Mouse (Mus musculus) lung, postnatal 0 days (tissue): ENCODE results near the gene Lingo4. TPM values are rescaled to one million over a fixed set of nuclear protein-coding genes. Genes with fewer than 3 reads are reported as not detected.
A peak's percentile ranks its signal among the peaks of the same experiment; 100 is the strongest.

Experiments used
- ATAC-seq: fragments of 200-750 bp; cut with Nextera tagmentation; 2 replicates; pipeline ENCODE4 v1.8.0; 2017; ENCODE audit warnings: moderate library complexity
- DNase-seq: peaks from one replicate; pipeline ENCODE4 v3.0.0-alpha.2; 2016; ENCODE audit warnings: low spot score
- H3K27ac ChIP-seq: fragments of 300-500 bp; sonication (generic); 2 replicates; pipeline ENCODE4 v1.5.1; 2014; ENCODE audit warnings: antibody characterized with exemption, mild to moderate bottlenecking, low read length, mixed read lengths
- H3K27me3 ChIP-seq: fragments of 300-500 bp; sonication (generic); replicated peaks from 2 replicates; pipeline ENCODE4 v1.6.1; 2014; ENCODE audit warnings: low read length, mixed read lengths; ENCODE audit not compliant: insufficient read depth
- H3K36me3 ChIP-seq: fragments of 300-500 bp; sonication (generic); 2 replicates; pipeline ENCODE4 v1.6.1; 2014; ENCODE audit warnings: low read length, mixed read lengths; ENCODE audit not compliant: insufficient read depth
- H3K4me1 ChIP-seq: fragments of 300-500 bp; sonication (generic); 2 replicates; pipeline ENCODE4 v1.6.1; 2014; ENCODE audit warnings: antibody characterized with exemption, low read depth, low read length, mixed read lengths; ENCODE audit not compliant: insufficient read depth
- H3K4me2 ChIP-seq: fragments of 300-500 bp; sonication (generic); replicated peaks from 2 replicates; pipeline ENCODE4 v1.6.1; 2014; ENCODE audit warnings: low read depth, mild to moderate bottlenecking, low read length, moderate library complexity, mixed read lengths
- H3K4me3 ChIP-seq: fragments of 300-500 bp; sonication (generic); 2 replicates; pipeline ENCODE4 v1.5.1; 2014; ENCODE audit warnings: low read depth, low read length
- H3K9ac ChIP-seq: fragments of 300-500 bp; sonication (generic); replicated peaks from 2 replicates; pipeline ENCODE4 v1.6.1; 2014; ENCODE audit warnings: low read depth, mild to moderate bottlenecking
- H3K9me3 ChIP-seq: fragments of 300-500 bp; sonication (generic); 2 replicates; pipeline ENCODE4 v1.6.1; 2016; ENCODE audit warnings: low read length, mixed read lengths
- CTCF ChIP-seq: IDR thresholded peaks from 2 replicates; pipeline ENCODE4 v1.5.1; 2016; ENCODE audit warnings: antibody characterized with exemption, mild to moderate bottlenecking
- EP300 ChIP-seq: IDR thresholded peaks from 2 replicates; pipeline ENCODE4 v1.6.1; 2016; ENCODE audit warnings: antibody characterized with exemption, mild to moderate bottlenecking, control low read depth
- WGBS: fragments of 180-500 bp; shearing (Covaris S2); extraction: QIAGEN DNeasy Blood & Tissue Kit; methylation state at CpG from one replicate; pipeline ENCODE4 v1.1.7; 2014; 5-methylcytosine and 5-hydroxymethylcytosine counted together
- polyA plus RNA-seq: library from polyadenylated mRNA; unstranded; fragments of >200 nt; fragmentation: Nextera tagmentation; extraction: Ambion mirVana; gene quantifications from 2 replicates; pipeline ENCODE4 v1.2.1, GENCODE M21; 2015

Lingo4 gene
- polyA plus RNA-seq, 1 experiment from 2014 or later, result 0.26 TPM

DNA sequence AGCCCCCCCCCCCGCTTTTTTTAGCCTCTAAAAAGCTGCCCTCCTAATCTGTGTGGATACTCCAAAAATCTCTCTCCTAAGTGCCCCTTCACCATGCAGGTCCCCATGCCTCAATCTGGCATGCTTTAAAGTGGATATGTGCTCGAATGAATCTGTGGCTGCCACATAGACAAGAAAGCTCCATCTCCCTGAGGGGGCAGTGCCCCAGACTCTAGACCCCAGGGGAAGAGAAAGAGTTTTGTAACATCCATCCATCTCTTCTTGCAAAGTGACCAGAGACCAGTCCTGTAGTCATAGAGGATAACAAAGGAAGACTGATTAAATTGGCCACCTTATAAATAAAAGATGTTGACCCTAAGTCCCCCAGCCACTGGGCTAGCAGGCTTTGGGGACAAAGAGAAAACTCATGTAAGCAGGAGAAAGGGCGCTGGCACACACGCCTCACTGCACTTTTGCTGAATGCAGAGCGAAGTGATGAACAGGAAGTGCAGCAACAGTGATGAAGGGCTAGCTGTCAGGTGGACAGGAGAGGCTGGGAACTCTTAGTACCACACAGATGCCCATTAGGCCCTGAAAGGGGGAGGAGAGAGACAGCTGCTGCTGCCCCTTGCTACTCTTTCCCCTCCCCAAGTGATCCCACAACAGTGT, 1.5 kb downstream of the Lingo4 start:
- H3K4me1 ChIP-seq, result no peaks in the 10 kb centered on the region
- H3K4me2 ChIP-seq, result no peak overlapping the region
- H3K4me3 ChIP-seq, result no peak overlapping the region
- DNase-seq, result no peak
- H3K36me3 ChIP-seq, result no peaks in the 10 kb centered on the region
- TF ChIP-seq EP300 (no peak), CTCF (no peak)
- no peak overlapping the region for H3K27ac ChIP-seq
- H3K9ac ChIP-seq, result no peak overlapping the region
- 50% methylated on average over 5 of the region's 5 CpGs for WGBS
- H3K27me3 ChIP-seq, result no peaks in the 10 kb centered on the region
- no peak for ATAC-seq
- no peaks in the 10 kb centered on the region for H3K9me3 ChIP-seq

GRCm38 (mm10) chr3:94402451-94402850, 4.1 kb downstream of the Lingo4 start:
- H3K4me1 ChIP-seq, result no peaks in the 10 kb centered on the region
- H3K4me3 ChIP-seq, result no peak overlapping the region
- WGBS, result 55% methylated on average over 8 of the region's 8 CpGs
- DNase-seq, result no peak
- no peaks in the 10 kb centered on the region for H3K27me3 ChIP-seq
- no peaks in the 10 kb centered on the region for H3K9me3 ChIP-seq
- ATAC-seq, result no peak
- no peak overlapping the region for H3K9ac ChIP-seq
- no peak overlapping the region for H3K4me2 ChIP-seq
- no peaks in the 10 kb centered on the region for H3K36me3 ChIP-seq
- no peak for TF ChIP-seq CTCF
- no peak for TF ChIP-seq EP300
- no peak overlapping the region for H3K27ac ChIP-seq

GRCm38 (mm10) chr3:94404366-94405054, 6.2 kb downstream of the Lingo4 start:
- no peak overlapping the region for H3K4me3 ChIP-seq
- TF ChIP-seq EP300 (no peak), CTCF (no peak)
- H3K36me3 ChIP-seq, result no peaks in the 10 kb centered on the region
- H3K27me3 ChIP-seq, result no peaks in the 10 kb centered on the region
- H3K4me2 ChIP-seq, result no peak overlapping the region
- no peak overlapping the region for H3K27ac ChIP-seq
- ATAC-seq, result no peak
- H3K9ac ChIP-seq, result no peak overlapping the region
- H3K9me3 ChIP-seq, result no peaks in the 10 kb centered on the region
- DNase-seq, result no peak
- H3K4me1 ChIP-seq, result no peaks in the 10 kb centered on the region
- WGBS, result 17% methylated on average over 7 of the region's 7 CpGs

- DNase-seq (peak; percentile 89), ATAC-seq (peak; percentile 94)
- no peaks in the 10 kb centered on the region for H3K4me1 ChIP-seq
- H3K4me3 ChIP-seq, result no peak overlapping the region
- H3K9me3 ChIP-seq, result no peaks in the 10 kb centered on the region
- H3K4me2 ChIP-seq, result no peak overlapping the region
- H3K9ac ChIP-seq, result no peak overlapping the region
- H3K27ac ChIP-seq, result no peak overlapping the region; the same call in 1 of the 2 replicates
- TF ChIP-seq CTCF, result no peak
- peak; percentile 73 for TF ChIP-seq EP300
- no peaks in the 10 kb centered on the region for H3K36me3 ChIP-seq
- WGBS, result 40% methylated on average over 4 of the region's 4 CpGs
- H3K27me3 ChIP-seq, result no peaks in the 10 kb centered on the region
Measured at GRCm38 (mm10) chr3:94405561-94405960, 7.2 kb downstream of the Lingo4 start.

DNA sequence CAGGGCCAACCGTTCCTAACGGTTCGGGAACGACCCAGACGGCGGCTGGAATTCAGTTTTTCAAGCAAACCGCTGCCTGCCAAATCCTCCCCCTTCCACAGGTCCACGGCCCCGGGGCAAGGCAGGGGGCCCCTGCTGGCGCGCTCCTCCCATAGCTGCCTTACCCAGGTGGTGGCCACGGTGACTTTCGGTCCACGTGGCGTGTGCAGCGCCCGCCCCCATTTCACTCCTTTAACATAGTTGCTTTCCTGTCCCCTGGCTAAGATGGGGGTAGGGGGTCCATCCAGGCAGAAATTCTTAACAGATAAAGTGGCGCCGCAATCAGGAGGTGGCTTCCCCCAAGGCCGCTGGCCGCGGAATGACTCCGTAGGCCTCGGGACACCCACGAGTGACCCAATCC, 14.2 kb downstream of the Lingo4 start:
- H3K9ac ChIP-seq, result no peak overlapping the region
- ATAC-seq (peak; percentile 10; the same call in 1 of the 2 replicates), DNase-seq (no peak)
- no peak overlapping the region for H3K27ac ChIP-seq
- peak overlapping the region; percentile 33 for H3K4me3 ChIP-seq
- TF ChIP-seq CTCF, result no peak
- TF ChIP-seq EP300, result no peak
- 5% methylated on average over 25 of the region's 25 CpGs for WGBS
- no peaks in the 10 kb centered on the region for H3K27me3 ChIP-seq
- H3K36me3 ChIP-seq, result no peaks in the 10 kb centered on the region
- no peaks in the 10 kb centered on the region for H3K9me3 ChIP-seq
- H3K4me2 ChIP-seq, result peak overlapping the region; percentile 76
- H3K4me1 ChIP-seq, result peaks cover 11% of the 10 kb centered on the region

- peak; percentile 99 for ATAC-seq
- Histone ChIP-seq H3K4me1 (peaks cover 11% of the 10 kb centered on the region), H3K36me3 (no peaks in the 10 kb centered on the region), H3K4me2 (peak within 1 kb of the TSS; percentile 76), H3K9me3 (no peaks in the 10 kb centered on the region), H3K9ac (no peak within 1 kb of the TSS), H3K27me3 (no peaks in the 10 kb centered on the region), H3K4me3 (peak within 1 kb of the TSS; percentile 33), H3K27ac (no peak within 1 kb of the TSS)
- peak; percentile 98 for DNase-seq
- TF ChIP-seq EP300, result no peak
- TF ChIP-seq CTCF, result peak; percentile 48
- WGBS, result 9% methylated on average over 52 of the region's 52 CpGs
Measured at GRCm38 (mm10) chr3:94413031-94413679, 14.8 kb downstream of the Lingo4 start, which contains the start of gene Tdrkh. Gene Tdrkh, plus strand, starts transcription at chr3:94413273.
